Mouse (Mus musculus): ENCODE measurements around the gene Cd101.

DNA sequence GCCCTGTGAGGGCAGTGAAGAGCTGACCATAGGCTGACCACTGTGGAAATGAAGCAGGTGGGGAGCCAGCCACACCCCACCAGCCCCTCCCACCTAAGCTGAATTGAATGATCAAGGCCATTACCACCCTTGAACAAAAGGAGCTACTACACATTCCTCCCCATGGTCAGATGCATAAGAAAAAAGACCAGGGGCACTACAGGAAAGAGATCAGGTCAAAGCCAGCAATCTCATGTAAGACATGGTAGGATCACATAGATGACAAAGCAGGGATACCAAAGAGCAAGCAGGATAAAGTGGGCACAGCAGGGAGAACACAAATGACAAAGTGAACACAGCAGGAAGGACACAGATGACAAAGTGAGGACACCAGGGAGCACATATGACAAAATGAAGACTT lies 42.2 kb upstream of the Cd101 start:
- TF ChIP-seq POLR2A (IDR thresholded peaks at IDR 0.05; ENCODE audit: low read depth, low read length) (no peak), CTCF (IDR thresholded peaks at IDR 0.05; ENCODE audit: borderline replicate concordance, insufficient read depth, low read length) (no peak)
